Mouse (Mus musculus) lung, postnatal 0 days (tissue): ENCODE data around the gene Hs6st3.

ENCODE experiments used
- CTCF ChIP-seq: IDR thresholded peaks from 2 replicates; pipeline ENCODE4 v1.5.1; 2016; ENCODE audit warnings: antibody characterized with exemption, mild to moderate bottlenecking
- EP300 ChIP-seq: IDR thresholded peaks from 2 replicates; pipeline ENCODE4 v1.6.1; 2016; ENCODE audit warnings: antibody characterized with exemption, mild to moderate bottlenecking, control low read depth

DNA sequence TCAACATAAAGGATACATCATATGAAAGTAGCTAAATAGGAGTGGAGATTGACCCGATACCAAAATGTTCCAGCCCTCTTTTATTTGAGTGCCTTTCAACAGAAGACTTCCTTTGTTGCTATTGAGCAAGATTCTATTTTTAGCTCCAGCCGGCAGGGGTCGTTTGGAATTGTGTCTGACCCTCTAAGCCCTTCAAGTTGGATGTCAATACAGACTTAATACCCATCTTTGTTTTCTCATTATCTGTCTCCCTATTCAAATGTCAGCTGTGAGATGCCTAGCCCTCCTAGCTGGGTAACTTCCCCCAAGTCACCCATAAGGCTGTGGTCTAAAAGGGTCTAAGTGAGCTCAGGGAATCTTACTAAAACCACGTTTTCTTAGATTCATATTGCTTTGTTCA, 312.3 kb downstream of the Hs6st3 start:
- no peak for TF ChIP-seq CTCF
- TF ChIP-seq EP300: no peak
